Mouse (Mus musculus): ENCODE results near the gene Tbc1d19.

Gene Tbc1d19

DNA sequence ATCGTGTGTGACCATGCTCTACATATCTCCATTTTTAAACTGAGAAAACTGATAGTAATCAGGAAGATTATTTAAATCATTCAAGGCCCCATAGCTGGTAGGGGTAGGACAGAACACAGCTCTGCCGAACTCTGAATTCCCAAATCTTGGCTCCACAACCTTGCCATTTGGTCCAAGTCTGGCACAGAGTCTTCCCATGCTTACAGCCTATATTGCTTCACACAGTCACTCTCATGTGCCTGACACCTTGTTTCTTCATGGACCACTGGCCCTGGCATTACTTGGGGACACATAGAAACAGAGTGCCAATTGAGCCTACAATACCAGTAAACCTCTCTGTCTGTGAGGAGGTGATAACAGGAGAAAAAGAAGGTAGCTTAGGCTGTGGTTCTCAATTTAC, 111.0 kb downstream of the Tbc1d19 start:
- no peak for DNase-seq

DNA sequence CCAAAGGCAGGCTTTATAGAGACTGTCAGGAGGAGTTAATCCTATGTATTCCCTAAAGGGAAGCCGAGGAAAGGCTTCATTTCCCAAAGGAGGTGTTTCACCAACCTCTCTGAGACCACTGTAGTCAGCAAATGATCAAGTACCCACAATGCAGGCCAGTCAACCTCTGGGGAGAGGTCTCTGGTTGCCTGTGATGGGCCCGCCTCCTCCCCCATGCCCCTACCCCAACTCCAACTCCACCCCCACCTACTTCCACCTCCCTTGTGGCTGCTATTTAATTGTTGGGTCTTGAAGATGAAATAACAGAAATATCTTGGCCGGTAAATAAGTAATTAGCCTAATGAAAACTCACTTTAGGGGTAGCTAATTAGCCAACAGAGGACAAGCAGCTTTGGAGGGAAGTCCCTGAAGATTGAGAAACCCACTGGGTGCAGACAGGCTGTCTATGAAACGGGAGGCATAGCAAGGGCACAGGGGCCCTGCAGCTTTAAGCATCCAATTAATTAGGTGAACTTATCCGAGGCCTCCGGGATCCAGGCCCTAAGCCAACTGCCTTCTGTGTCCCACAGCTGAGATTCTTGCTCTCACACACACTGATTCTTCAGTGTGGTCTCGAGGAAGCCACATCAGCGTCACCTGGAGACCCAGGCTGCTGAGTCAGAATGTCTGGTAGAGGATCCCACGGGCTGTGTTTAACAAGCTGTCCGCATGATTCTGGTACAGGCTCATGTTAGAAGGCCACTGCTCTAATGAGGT, 112.9 kb downstream of the Tbc1d19 start:
- no peak for DNase-seq

DNA sequence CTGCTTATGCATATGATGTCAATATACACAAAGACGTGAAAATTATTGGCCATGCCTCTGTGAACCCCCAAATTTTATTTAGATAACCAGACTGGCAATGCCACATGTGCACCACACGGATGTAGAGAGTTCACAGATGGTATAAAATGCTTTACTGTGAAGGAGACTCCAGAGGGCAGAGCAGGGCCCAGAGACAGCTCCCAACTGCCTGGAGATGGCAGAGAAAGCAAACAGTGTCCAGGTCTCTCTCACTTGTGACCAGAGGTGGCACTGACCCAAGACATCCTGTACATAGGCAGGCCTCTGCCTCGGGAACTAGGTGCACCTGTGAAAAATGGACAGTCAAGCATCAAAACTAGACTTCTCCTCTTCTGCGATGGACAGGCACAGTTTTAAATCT, 114.6 kb downstream of the Tbc1d19 start:
- peak; percentile 46 for DNase-seq

DNA sequence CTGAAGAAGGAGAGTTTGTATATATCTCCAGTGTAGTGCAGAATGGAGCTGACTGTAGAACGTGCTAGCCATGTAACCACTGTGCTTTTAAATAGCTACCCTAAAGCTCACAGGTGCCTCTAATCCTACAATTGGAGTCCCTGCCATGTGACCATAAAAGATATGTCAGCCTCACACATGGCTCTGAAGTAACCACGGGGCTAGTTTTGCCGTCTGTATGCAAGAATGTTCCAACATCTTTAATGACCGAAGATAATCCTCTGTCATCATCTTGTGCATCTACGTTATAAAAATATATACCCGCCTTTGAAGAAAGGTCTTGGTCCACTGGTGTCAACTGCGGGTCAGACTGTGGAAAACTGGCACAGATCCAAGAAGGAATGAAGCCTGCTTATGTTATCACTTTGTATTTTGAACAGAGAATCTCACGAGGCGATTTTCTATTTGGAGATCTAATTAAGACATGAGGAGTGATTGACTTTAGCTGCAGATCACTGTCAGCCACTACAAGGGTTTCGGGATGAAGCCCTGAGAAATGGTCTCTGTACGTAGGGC, 117.0 kb downstream of the Tbc1d19 start:
- DNase-seq: no peak

DNA sequence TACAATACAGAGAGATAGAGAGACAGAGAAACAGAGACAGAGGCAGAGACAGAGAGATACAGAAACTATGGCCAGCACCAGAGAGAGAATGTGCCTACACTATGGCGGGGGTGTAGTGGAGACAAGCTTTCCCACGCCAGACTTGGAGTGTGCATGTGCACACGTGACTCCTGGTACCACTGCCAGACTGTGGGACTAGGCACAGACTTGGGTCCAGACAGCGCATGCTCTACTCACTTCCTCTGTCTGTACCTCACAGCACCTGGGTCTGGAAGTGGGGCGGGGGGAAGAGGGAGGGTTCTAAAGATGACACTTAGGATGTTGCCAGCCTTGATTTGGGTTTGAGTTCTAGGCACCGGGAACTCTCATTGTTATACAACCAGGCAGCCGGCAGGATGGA, 118.5 kb downstream of the Tbc1d19 start:
- no peak for DNase-seq

DNA sequence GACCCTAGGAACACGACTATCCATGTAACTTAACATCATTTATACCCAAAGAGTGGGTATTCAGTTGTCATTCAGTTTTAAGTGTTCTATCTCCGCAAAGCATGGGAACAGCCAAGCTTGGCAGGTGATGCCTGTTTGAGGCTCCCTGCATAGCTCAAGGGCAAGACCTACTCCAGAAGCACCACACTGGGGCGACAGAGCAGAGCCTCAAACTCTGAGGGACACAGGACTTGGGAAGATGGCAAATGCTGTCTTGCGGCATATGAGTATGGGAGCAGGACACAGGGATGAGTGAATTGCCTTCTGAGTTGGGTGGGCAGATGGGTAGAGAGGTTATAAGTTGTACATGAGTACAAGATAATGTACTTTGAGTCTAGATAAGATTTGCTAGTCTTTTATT, 119.1 kb downstream of the Tbc1d19 start:
- no peak for DNase-seq

DNA sequence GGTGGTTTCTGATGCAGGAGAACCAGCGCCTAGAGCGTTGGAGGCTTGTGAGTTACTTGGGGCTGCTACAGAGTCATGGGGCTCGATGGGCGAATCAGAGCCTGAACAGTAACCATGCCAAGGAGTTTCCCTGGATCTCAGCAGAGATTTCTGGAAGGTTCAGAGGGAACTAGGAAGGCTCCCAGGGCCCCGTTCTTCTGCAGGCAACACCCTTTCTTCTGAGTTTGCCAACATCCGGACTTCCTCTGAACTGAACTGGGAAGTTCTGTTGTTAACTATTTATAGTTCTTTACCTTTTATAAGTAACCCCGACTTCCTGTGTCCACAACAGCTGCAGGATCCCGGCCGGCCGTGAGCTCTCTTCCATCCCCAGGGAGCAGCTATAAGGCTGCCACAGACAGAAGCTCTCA, 119.8 kb downstream of the Tbc1d19 start:
- peak; percentile 70 for DNase-seq

DNA sequence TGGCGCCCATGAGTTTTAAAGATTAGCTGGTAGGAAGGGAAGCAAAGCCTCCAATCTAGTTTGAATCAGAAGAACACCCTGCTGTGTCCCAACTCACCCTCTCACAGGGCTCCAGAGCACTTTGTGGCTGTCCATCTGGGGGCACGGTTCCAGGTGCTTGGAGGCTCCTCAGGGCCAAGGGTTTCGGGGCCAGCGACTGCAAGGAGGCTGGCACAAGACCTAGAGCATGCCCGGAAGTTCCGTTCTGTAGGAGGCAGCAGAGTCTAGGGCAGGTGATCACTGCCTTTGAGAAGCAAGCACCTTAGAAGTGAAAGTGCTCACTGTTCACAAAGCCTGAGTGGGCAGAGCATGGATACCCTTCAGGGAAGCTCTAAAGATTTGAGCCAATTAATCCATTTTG, 120.4 kb downstream of the Tbc1d19 start:
- DNase-seq: peak; percentile 53

DNA sequence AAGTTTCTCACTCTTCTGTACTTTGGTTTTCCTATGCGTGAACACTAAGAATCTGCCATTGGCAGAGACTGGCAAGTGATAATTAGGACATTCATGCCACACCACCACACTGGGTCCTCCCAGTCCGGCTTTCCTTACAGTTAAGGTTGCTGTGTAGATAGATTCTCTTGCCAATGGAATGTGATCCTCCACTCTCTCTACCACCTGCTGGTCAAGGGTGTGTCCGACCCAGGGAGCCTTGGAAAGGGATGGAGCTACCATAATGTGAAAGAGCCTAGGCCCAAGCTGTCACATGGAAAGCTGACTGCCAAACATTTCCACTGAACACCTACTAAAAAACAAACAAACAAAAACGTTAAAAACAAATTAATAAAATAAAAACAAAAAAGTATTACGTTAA, 121.6 kb downstream of the Tbc1d19 start:
- DNase-seq: no peak

DNA sequence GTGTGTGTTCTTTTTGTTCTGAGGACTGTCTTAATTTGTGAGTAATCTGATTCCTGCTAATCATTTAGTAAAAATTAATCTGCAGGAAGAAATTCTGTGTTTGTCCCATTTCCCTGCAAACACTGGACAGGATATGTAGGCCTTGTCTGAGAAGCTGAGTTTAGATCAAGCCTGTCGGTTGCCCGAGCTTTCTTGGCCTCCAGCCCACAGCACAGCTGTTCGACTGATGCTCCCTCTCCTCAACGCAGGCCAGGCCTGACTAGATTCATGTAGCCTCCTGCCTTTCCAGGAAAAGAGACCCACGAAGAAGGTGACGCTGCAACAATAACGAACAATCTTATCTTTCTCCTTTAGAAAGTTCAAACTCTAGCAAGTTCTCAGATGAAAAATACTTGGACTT, 124.2 kb downstream of the Tbc1d19 start:
- DNase-seq: peak; percentile 87

DNA sequence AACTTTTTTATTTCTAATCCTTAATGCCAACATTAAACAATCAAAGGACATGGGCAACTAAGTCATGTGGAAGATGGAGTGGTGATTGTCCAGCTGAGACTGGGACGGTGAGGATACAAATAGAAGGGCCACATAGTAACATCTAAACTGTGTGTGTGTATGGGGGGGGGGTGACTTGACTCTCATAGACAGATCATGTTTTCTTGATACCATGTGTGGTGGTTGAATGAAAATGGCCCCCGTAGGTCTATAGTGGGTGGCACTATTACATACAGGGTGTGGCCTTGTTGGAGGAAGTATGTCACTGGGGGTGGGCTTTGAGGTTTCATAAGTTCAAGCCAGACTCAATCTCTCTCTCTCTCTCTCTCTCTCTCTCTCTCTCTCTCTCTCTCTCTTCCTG, 124.6 kb downstream of the Tbc1d19 start:
- DNase-seq: no peak

DNA sequence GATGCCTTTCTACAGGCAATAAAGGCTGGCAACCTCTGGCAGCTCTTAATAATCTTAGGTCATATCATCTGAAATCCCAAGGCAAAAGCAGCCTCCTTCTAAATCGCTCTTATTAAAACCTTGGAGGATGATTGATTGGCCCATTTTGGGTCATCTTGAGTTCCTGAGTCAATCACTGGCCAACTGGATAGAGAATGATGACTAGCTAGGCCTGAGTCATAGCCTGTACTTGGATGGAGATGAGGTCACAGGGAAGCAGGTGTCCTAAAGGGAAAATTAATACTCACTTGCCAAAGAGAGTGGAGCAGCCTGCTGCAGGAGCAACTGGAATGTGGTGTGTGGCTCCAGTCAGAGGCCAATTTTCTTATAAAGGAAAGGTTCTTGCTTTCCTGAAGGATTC, 125.4 kb downstream of the Tbc1d19 start:
- no peak for DNase-seq

DNA sequence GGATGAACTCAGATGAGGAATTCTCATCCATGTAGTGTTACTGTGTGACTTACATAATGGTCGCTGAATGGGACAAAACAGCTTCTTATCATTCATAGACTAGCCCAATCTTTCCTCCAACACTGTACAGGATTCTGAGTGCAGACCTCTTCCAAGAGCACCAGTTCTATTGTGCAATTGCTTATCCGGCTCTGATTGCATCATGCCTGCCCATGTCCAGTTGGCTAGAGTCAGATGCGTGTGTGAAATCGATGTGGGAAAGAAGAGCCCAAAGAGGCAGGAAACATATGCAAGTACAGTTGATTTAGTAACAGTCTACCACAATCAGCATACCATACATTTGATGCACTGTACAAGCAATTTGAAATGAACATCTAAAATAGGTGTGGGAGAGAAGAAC, 127.8 kb downstream of the Tbc1d19 start:
- DNase-seq: peak; percentile 85

DNA sequence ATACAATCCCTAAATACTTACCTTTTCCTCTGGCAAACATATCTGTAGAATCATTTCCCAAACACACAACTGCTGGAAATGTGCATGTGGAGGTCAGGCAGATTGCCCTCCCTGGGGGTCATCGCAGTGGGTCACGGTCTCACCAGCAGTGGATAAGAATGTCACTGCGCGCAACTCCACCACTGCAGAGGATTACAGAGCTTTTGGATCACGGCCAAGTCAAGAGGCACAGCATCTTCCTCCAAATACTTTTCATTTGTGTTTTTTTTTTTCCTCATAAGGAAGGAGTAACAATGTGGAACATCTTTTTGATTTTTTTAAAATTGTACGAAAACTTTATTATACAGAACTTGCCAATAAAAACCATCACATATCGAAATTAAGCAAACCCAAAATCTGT, 129.6 kb downstream of the Tbc1d19 start:
- no peak for DNase-seq

DNA sequence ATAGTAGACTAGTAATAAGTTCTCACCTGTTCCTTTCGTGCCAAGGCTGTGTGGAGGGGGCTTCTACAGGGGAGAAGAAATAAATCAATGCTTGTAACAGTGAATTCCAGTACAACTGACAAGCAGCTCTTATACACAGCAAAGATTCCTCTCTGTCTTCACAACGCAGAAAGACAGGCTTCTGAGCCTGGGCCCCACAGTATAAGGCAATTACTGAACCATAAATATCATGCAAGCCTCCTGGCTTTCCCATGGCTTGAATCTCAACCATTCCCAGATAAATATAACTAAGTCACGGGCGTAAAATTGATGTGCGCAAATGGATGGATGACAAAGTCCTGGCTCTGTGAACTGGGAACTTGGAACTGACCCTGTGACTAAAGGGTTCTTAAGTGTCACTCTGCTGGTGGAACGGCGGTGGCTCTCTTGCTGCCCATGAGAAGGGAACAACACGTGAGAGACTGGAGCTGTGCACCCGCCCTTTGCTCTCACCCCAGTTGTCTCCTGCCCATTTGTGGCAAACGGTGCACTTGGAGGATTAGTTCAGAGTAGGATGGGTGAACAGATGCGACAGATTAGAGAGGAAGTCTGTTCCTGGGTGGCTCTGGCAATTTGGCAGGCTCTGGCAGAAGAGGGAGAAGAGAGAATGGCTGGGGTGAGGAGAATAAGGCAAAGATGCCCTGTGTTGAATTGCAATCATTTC, 132.1 kb downstream of the Tbc1d19 start:
- no peak for DNase-seq

DNA sequence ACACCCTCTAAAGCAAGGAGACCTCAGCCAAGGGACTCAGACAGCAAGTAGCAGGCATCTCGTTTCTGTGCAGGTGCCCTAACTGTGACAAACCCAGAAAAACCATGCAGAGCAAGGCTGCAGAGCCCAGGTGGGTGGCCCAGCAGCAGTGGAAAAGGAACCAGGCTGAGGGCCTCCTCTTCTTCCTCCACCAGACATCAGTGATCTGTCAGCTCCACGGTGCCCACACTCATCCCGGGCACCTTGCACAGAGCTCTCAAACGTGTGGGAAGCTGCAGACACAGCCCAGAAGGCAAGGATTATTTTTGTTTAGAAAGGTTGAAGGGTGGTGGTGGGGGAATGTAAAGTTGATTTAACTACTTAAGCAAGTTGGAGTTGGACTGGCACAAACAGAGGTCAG, 132.9 kb downstream of the Tbc1d19 start:
- DNase-seq: no peak

DNA sequence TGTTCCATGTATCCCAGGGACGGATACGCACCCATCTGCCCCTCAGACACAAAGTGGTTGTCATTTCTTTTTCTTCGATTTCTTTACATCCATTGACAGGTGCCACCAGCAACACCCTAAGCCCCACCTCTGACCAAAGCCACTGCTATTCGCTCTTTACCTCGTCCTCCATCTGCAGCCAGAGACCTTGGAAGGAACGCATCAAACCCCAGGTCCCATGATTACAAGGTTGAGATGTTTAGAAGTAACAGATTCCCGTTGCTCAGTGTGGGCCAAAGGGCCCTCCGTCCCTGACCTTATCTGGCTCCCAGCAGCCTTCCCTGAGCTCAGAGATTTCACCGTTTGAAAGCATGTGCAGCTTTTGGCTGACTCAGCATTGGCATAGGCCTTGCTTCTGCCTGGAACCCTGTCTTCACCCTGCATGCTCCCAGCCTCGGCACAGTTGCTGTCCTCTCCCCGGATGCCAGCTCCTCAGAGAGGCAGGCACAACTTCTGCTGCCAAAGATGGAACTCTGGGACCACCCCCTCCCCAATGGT, 134.0 kb downstream of the Tbc1d19 start:
- DNase-seq: no peak

DNA sequence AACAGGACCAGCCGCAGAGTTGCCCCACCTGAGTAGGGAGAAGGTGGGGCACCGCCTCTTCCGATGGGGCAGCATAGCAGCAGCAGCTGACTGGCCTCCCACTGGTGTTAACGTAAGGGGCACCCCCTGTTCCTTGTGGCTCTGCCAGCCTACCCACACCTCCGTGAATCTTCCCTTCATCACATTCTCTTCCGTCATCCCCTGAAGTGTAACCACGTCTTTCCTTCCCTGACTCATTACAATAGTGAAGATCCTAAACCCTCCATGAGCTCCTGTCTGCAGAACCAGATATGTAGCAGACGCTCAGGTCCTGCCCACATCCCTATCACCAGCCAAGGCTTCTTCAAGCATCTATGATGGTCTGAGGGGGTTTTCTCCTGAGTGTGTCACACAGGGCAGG, 137.3 kb downstream of the Tbc1d19 start:
- no peak for DNase-seq

DNA sequence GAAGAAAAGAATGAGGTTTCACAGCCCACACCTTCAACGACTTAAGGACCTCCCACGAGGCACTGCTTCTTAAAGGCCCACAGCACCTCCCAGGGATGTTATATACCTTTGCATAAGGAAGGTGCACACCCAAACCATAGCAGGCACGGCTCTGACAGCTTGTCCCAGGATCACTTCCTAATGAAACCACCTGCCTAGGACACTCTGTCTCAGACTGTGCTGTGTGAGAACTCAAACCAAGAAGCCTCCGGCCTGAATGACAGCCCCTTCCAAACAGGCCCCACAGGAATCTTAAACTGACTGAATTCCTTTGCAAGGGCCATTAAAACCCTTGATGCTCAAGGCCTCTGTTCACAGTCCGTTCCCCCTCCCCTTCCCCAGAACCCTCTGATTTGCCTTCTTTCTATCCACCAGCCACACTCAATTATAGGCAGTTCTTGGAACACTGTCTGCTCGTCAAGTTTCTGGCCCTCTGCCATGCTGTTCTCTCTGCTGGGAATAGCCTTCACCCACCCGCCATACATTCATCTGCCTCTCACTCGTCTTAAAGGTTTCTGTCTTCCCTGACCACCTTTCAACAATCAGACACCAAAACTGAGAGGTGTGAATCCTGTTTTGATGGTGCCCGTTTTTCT, 138.3 kb downstream of the Tbc1d19 start:
- no peak for DNase-seq

DNA sequence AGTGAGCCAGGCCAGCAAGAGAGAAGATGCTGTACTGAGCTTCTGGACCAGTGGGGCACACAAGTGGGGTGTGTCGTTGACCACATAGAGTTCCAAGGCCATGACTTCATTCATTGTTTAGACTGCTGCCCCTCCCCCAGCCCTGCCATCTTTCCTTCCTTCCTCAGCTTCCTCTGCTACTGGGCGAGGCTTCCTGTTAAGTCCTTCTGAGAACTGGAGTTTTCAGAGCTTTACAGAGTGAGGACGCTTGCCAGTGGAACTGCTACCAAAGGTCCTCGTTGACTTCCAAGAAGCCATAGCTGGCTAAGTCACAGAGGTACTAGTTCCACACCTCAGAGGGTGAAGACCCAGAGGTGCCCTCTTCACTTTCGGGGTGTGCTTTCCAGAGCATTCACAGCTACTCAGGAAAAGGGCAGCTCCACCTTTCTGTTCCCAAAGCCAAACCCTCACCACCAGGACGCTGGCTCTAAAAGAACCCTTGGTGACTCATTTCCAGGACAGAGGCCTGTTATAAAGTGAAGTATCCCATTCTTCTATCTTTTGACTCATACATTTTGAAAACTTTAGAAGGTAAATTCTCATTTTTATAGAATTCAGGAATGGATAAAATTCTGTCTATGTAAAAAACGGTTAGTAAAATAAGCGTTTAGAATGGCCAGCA, 139.3 kb downstream of the Tbc1d19 start:
- peak; percentile 94 for DNase-seq

DNA sequence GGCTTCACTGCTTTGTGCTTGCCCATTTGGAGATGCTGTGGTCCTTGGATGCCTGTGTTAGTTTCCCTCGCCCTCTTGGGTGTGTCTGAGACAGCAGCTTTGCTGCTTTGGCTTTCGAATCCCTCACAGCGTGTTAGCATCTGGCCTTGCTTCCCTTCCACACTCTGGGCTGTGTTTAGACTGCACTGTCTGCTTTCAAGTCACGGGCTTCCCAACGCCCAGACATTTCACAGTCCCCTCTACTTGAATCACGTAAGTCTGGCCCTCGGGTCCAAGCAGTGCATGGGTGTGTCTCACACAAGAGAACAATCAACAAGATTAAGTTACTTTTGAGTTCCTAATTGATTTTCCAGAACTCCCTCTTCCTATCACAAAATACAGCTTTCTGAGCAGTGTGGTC, 140.8 kb downstream of the Tbc1d19 start:
- peak; percentile 53 for DNase-seq

DNA sequence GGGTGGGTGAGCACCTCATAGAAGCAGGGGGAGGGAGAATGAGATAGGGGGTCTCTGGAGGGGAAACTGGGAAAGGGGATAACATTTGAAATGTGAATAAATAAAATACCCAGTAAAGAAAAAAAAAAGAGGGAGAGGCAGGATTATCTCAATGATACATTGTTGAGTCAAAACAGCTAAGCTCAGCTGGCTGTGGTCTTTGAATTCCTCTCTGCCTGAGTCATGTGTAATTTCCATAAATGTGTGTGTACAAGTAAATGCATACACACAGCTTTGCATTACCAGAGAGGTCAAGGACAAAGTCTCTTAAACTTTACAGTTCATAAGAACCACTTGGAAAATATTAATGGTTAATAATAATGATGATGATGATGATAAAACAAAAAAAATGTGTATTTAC, 143.8 kb downstream of the Tbc1d19 start:
- no peak for DNase-seq
